In the genomic region with DNA sequence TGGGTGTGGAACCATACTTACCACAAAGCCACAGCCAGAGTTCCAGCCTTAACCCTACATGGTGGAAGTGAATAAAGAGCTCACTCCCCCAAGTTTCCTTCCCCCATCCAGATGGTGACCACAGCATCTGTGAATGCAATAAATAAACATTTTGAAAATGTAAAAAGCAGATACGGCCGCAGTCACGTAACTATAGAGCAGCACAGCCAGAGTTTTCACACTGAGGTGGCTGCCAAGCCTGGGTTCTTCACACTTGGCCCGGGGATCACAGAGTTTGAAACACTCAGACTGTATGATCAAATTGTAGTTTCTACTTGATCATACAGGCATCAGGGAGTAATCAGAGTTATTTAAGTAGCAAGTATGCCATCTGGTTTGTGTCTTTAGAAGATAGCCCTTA, we compare ENCODE assay signal across 21 mouse cellular contexts.
"Had no signal": no experiment of that assay in that cellular context is flagged by ENCODE, and none has a peak within 500 bp of the region (broad histone marks: within the 10 kb centered on the region; RNA-seq: fewer than 3 reads in every experiment).

No protein-coding gene starts in this region.

- H3K27me3 ChIP-seq: limb, embryonic 13.5 days; liver, embryonic 12.5 days; liver, embryonic 15.5 days; megakaryocyte, embryonic 14.5 days; midbrain, embryonic 13.5 days; neural tube, embryonic 13.5 days; stomach, embryonic 15.5 days had no signal

- DNase-seq: kidney, postnatal 14 days; layer of hippocampus, adult 9-11 months; liver; lung, adult 18-20 months; lung, postnatal 36 days; retina, postnatal 1 day; right cerebral cortex, postnatal 25 days; spleen, adult 18-20 months; thymus, postnatal 36 days had no signal

- H3K4me1 ChIP-seq: liver, embryonic 12.5 days; liver, embryonic 15.5 days; megakaryocyte, embryonic 14.5 days; midbrain, embryonic 10.5 days; midbrain, embryonic 13.5 days; neural tube, embryonic 13.5 days; stomach, embryonic 15.5 days had no signal

- H3K9me3 ChIP-seq: limb, embryonic 10.5 days; limb, embryonic 13.5 days; liver, embryonic 12.5 days; liver, embryonic 15.5 days; midbrain, embryonic 10.5 days; midbrain, embryonic 13.5 days; neural tube, embryonic 13.5 days; stomach, embryonic 15.5 days had no signal

- H3K4me2 ChIP-seq: limb, embryonic 13.5 days; liver, embryonic 12.5 days; liver, embryonic 15.5 days; midbrain, embryonic 13.5 days; neural tube, embryonic 13.5 days; stomach, embryonic 15.5 days had no signal

- H3K36me3 ChIP-seq: limb, embryonic 10.5 days; limb, embryonic 13.5 days; liver, embryonic 12.5 days; liver, embryonic 15.5 days; midbrain, embryonic 10.5 days; midbrain, embryonic 13.5 days; neural tube, embryonic 13.5 days; stomach, embryonic 15.5 days had no signal

- H3K4me3 ChIP-seq: layer of hippocampus, adult 2 months; limb, embryonic 10.5 days; limb, embryonic 13.5 days; liver, embryonic 12.5 days; liver, embryonic 15.5 days; megakaryocyte, embryonic 14.5 days; midbrain, embryonic 10.5 days; midbrain, embryonic 13.5 days; myocyte; neural tube, embryonic 13.5 days; stomach, embryonic 15.5 days had no signal

- H3K27ac ChIP-seq: layer of hippocampus, adult 2 months; limb, embryonic 10.5 days; limb, embryonic 13.5 days; liver, embryonic 12.5 days; liver, embryonic 15.5 days; midbrain, embryonic 10.5 days; midbrain, embryonic 13.5 days; neural tube, embryonic 13.5 days; stomach, embryonic 15.5 days had no signal

- H3K9ac ChIP-seq: limb, embryonic 13.5 days; liver, embryonic 12.5 days; liver, embryonic 15.5 days; midbrain, embryonic 13.5 days; neural tube, embryonic 13.5 days; stomach, embryonic 15.5 days had no signal

- ATAC-seq: liver, embryonic 12.5 days; midbrain, embryonic 13.5 days; midbrain, embryonic 16.5 days had no signal
